Mouse (Mus musculus): Measurements from ENCODE around the gene Gtpbp1. TPM values are rescaled to one million over a fixed set of nuclear protein-coding genes. Genes with fewer than 3 reads are reported as not detected.

The Gtpbp1 gene
- 38.1 and 40.9 TPM in 2 replicates for polyA plus RNA-seq (2015; fragmentation: Nextera tagmentation; extraction: Ambion mirVana)

DNA sequence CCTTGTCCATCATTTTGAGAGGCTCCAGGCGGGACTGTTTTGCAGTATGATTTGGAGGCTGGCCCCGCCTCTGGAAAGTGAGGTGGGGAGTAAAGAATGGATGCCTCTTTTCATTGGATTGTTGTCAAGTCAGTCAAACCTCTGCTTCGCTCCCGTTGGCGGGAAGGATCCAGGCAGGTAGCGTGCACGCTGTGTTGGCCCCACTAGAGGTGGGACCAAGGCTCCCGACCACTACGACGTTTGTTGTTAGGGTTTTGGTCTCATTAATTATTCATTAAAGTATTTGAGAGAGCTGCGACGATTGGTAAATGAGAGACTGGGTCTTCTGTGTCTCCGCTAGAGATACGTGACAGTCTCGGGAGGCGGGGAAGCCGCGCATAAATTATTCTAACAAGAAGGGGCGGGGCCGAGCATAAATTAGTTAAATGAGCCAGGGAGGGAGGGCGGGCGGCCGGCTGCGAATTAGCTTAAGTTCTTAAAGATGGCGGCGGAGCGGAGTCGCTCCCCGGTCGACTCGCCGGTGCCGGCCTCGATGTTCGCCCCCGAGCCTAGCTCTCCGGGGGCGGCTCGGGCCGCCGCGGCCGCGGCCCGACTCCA lies at the start of gene Gtpbp1:
Gtpbp1 (plus strand) TSS at position 420 of the 597 bp plus-strand sequence.
- under 1% methylated on average over 45 of the region's 45 CpGs for WGBS
- peaks cover 55% of the 10 kb centered on the region for H3K4me1 ChIP-seq (replicated peaks)

DNA sequence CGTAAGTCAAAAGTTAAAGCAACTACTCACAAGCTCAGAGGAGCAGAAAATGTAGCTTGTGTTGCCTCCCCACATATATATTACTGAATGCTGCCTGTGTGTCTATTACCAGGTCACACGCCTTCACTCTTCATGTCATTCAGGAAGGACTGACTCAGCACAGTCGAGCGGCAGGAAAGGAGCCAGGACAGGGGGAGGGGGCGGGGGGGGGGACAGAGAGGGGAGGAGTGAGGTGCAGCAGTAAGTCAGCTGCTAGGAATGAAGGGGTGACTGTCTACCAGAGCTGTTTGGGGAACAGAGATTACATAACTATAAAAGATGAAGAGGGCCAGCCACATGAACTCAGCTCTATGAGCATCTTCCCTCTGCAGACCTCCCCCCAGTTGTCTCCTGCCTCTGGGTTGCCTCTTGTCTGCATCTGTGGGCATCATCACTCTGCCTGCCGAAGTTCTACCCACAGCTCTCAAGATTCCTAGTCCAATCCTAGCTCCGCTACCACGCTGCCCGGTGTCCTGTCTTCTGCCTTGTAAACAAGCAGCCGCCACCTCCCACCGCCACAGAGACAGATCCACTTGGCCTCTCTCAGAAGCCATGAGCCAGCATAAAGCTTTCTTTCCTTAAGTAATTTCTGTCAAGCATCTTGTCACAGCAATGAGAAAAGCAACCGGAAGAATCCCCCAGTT lies 49.4 kb upstream of the Gtpbp1 start:
- H3K9me3 ChIP-seq = no peaks in the 10 kb centered on the region
- 81% methylated on average over 11 of the region's 12 CpGs for WGBS
- H3K9ac ChIP-seq = no peak overlapping the region
- peaks cover 81% of the 10 kb centered on the region for H3K36me3 ChIP-seq
- no peaks in the 10 kb centered on the region for H3K27me3 ChIP-seq
- H3K4me3 ChIP-seq = no peak overlapping the region
- H3K27ac ChIP-seq (replicated peaks) = no peak overlapping the region
- H3K4me2 ChIP-seq = no peak overlapping the region
- no peaks in the 10 kb centered on the region for H3K4me1 ChIP-seq (replicated peaks)
- no peak for ATAC-seq (ENCODE audit: low read depth)

More for the DNA sequence above, at the start of gene Gtpbp1:
- peak within 1 kb of the TSS; percentile 88 for H3K4me3 ChIP-seq
- peak within 1 kb of the TSS; percentile 98 for H3K4me2 ChIP-seq
- peak within 1 kb of the TSS; percentile 89 for H3K9ac ChIP-seq
- H3K27me3 ChIP-seq = no peaks in the 10 kb centered on the region
- no peaks in the 10 kb centered on the region for H3K9me3 ChIP-seq
- no peaks in the 10 kb centered on the region for H3K36me3 ChIP-seq
- peak; percentile 97 for ATAC-seq (ENCODE audit: low read depth)
- H3K27ac ChIP-seq (replicated peaks) = peak within 1 kb of the TSS; percentile 94

DNA sequence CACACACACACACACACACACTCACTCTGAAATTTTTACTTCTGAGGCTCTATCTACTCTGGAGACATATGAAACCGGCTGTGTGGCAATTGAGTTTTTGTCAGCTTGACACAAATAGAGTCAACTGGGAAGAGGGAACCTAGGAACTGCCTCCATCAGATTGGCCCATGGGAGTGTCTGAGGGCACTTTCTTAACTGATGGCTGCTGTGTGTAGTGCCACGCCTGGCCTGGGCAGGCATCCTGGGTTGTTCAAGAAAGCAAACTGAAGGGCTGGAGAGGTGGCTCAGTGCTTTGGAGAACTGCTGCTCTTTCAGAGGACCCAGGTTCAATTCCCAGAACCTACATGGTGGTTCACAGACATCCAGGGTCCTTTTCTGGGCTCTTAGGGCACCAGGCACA lies 45.2 kb upstream of the Gtpbp1 start:
- H3K36me3 ChIP-seq = peaks cover 86% of the 10 kb centered on the region
- no peak overlapping the region for H3K9ac ChIP-seq
- ATAC-seq (ENCODE audit: low read depth) = no peak
- no peak overlapping the region for H3K4me2 ChIP-seq
- no peak overlapping the region for H3K4me3 ChIP-seq
- H3K27ac ChIP-seq (replicated peaks) = no peak overlapping the region
- no peaks in the 10 kb centered on the region for H3K27me3 ChIP-seq
- no peaks in the 10 kb centered on the region for H3K9me3 ChIP-seq
- WGBS = 86% methylated on average over 2 of the region's 2 CpGs
- no peaks in the 10 kb centered on the region for H3K4me1 ChIP-seq (replicated peaks)

DNA sequence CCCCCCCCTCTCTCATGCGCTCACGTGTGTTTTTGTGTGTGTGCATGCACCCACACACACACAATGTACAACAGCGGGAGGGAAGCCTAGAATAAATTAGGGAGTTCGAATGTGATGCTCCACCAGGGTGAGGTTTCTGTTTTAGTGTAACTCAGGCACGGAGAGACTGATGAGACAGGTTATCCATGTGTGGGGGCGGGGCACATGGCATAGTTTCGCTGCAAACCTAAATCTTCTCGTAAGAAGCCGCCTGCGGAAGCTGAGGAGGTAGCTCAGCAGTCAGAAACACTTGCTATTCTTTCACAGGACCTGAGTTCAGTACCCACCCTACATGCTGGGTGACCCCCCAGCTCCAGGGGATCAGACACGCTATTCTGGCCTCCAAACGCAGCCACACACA lies 42.5 kb upstream of the Gtpbp1 start:
- Histone ChIP-seq H3K9ac (no peak overlapping the region), H3K4me2 (no peak overlapping the region), H3K4me3 (no peak overlapping the region), H3K4me1 (replicated peaks) (no peaks in the 10 kb centered on the region), H3K27me3 (no peaks in the 10 kb centered on the region), H3K27ac (replicated peaks) (no peak overlapping the region), H3K36me3 (peaks cover 74% of the 10 kb centered on the region), H3K9me3 (no peaks in the 10 kb centered on the region)
- WGBS = 89% methylated on average over 12 of the region's 12 CpGs
- no peak for ATAC-seq (ENCODE audit: low read depth)

DNA sequence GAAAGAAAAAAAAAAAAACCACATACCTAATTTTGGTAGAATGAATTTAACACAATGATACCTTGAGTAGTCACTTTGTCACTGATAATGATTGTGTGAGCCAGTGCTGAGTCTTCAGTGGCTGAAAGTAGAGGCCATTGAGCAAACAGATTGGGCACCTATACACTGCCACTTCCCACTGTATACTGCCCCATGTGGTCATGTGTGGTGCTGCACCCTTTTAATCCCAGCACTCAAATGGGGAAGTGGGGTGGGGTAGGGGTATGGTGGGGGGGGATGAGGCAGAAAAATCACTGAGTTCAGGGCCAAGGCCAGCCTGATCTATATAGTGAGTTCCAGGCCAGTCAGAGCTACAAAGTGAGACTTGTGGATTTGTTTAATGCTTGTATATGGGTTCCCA lies 40.1 kb upstream of the Gtpbp1 start:
- Histone ChIP-seq H3K27me3 (no peaks in the 10 kb centered on the region), H3K4me1 (replicated peaks) (no peaks in the 10 kb centered on the region), H3K4me3 (no peak overlapping the region), H3K4me2 (no peak overlapping the region), H3K9ac (no peak overlapping the region), H3K27ac (replicated peaks) (no peak overlapping the region), H3K9me3 (no peaks in the 10 kb centered on the region), H3K36me3 (peaks cover 58% of the 10 kb centered on the region)
- no peak for ATAC-seq (ENCODE audit: low read depth)

DNA sequence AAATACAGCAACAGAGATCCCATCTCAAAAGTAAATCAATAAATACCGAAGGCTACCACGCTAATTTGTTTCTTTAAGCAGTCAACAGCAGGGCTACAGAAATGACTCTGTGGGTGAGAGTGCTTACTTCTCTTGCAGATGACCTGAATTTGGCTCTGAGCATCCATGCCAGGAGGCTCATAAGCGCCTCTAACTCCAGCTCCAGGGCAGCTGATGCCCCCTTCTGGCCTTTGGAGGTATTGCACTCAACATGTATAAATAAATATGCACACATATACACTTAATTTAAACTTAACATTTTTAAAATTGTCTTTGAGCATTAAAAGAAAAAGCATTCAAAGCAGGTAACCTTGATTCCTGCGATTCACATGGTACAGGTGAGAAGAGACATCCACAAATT lies 39.2 kb upstream of the Gtpbp1 start:
- H3K36me3 ChIP-seq = peaks cover 53% of the 10 kb centered on the region
- no peak overlapping the region for H3K27ac ChIP-seq (replicated peaks)
- ATAC-seq (ENCODE audit: low read depth) = no peak
- H3K4me1 ChIP-seq (replicated peaks) = peaks cover 6% of the 10 kb centered on the region
- H3K4me3 ChIP-seq = no peak overlapping the region
- WGBS = 76% methylated on average over 4 of the region's 4 CpGs
- H3K27me3 ChIP-seq = no peaks in the 10 kb centered on the region
- no peak overlapping the region for H3K4me2 ChIP-seq
- no peaks in the 10 kb centered on the region for H3K9me3 ChIP-seq
- no peak overlapping the region for H3K9ac ChIP-seq

DNA sequence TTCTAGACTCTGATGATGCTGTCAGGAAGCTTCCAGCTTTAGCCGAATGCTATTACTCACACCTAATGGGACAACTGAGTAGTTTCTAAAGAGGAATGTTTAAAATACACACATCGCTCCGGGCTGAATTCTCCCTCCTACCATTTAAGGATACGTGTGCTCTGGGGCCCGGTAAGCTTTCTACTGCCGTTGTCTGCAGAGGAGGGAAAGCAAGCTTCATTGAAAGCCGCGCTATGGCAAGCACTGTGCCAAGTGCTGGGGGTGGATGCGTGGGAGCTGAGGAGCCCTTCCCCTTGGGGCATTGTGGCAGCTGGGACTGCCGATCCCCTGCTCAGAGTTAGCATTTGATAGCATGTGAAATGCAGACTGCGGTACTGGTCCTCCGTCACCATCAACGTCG lies 34.2 kb upstream of the Gtpbp1 start:
- H3K9me3 ChIP-seq = no peaks in the 10 kb centered on the region
- no peak for ATAC-seq (ENCODE audit: low read depth)
- 77% methylated on average over 14 of the region's 14 CpGs for WGBS

DNA sequence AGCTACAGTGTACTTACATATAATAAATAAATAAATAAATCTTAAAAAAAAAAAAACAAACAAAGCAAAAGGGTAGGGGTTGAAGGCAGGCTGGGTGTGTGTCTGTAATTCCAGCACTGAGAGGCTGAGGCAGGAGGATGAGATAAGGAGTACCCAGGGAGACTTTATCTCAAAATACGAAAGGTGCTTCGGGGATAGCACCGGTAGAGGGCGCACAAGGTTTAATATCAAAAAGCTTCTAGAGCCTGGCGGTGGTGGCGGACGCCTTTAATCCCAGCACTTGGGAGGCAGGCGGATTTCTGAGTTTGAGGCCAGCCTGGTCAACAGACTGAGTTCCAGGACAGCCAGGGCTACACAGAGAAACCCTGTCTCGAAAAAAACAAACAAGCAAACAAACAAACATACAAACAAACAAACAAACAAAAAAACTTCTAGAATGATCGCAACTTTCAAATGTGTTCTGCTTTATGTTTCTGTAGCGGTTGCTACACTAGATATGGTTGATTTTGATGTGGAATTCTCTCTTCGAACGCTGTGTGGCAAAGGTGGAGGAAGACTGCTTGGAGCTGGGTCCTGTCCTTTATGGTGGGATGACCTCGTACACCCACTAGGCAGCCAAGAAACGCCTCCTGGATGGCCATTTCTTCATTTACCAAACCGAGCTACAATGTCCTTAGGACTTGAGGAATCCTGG lies 32.7 kb upstream of the Gtpbp1 start:
- H3K9me3 ChIP-seq = no peaks in the 10 kb centered on the region
- H3K27ac ChIP-seq (replicated peaks) = peak overlapping the region; percentile 97
- peak overlapping the region; percentile 85 for H3K4me2 ChIP-seq
- H3K36me3 ChIP-seq = peaks cover 19% of the 10 kb centered on the region
- peak overlapping the region; percentile 92 for H3K9ac ChIP-seq
- no peak; the same call in 1 of the 2 replicates for ATAC-seq (ENCODE audit: low read depth)
- H3K4me3 ChIP-seq = peak overlapping the region; percentile 96
- peaks cover 25% of the 10 kb centered on the region for H3K4me1 ChIP-seq (replicated peaks)
- WGBS = 4% methylated on average over 16 of the region's 16 CpGs
- no peaks in the 10 kb centered on the region for H3K27me3 ChIP-seq

More for the DNA sequence above, 34.2 kb upstream of the Gtpbp1 start:
- H3K27me3 ChIP-seq = no peaks in the 10 kb centered on the region
- 0 out of 2 replicates have a peak overlapping the region, but pooled peaks have one; percentile 5 for H3K27ac ChIP-seq (replicated peaks)
- peaks cover 25% of the 10 kb centered on the region for H3K4me1 ChIP-seq (replicated peaks)
- H3K9ac ChIP-seq = peak overlapping the region; percentile 34; the same call in 1 of the 2 replicates
- H3K4me2 ChIP-seq = no peak overlapping the region
- no peak overlapping the region for H3K4me3 ChIP-seq
- H3K36me3 ChIP-seq = peaks cover 13% of the 10 kb centered on the region

DNA sequence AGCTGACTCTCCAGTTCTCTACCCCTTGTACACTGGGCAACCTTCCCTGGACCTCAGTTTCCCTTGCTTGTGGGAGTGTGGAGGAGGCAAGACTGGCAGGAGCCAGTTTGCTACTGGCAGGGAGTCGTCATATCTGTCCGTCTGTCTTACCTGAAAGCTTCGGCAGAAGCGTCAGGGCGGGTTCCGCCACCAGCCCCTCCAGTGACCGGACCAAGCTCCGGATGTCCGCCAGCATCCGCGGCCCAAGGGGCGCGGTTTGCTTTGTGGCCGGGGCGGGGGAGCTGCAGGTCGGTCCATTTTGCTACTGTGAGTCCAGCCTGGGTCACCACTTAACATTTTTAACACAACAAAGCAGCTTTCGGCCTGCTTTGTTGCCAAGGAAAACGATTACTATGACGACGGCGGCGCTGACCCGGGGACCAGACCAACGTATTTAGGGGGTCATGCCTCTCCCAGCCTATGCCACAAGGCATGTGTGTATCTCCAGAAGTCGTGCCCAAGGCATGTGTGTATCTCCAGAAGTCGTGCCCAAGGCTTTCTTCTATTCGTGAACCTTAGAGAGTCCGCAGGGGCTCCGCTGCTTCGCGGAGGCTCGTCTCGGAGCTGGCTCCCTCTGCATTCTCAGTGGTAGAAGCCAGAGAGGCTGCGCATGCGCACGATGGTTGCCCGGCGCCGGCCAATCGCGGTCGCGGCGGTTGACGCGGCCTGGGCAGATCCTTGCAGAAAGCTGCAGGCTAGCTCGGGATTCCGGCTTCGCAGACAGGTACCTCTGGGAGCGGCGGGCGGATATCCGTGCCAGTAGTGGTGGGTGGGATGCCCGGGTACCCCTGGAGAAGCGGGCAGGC lies 31.9 kb upstream of the Gtpbp1 start, which contains the start of the genes Fam227a and Cby1:
Fam227a (minus strand) TSS at position 426 of the 845 bp plus-strand sequence.
Cby1 (plus strand) TSS at position 669 of the 845 bp plus-strand sequence.
- peak; percentile 81 for ATAC-seq (ENCODE audit: low read depth)
- WGBS = under 1% methylated on average over 55 of the region's 55 CpGs
- Histone ChIP-seq H3K9ac (peak within 1 kb of the TSS; percentile 92), H3K27me3 (no peaks in the 10 kb centered on the region), H3K27ac (replicated peaks) (peak within 1 kb of the TSS; percentile 97), H3K9me3 (no peaks in the 10 kb centered on the region), H3K4me3 (peak within 1 kb of the TSS; percentile 96), H3K4me1 (replicated peaks) (peaks cover 25% of the 10 kb centered on the region), H3K4me2 (peak within 1 kb of the TSS; percentile 85), H3K36me3 (peaks cover 25% of the 10 kb centered on the region)

DNA sequence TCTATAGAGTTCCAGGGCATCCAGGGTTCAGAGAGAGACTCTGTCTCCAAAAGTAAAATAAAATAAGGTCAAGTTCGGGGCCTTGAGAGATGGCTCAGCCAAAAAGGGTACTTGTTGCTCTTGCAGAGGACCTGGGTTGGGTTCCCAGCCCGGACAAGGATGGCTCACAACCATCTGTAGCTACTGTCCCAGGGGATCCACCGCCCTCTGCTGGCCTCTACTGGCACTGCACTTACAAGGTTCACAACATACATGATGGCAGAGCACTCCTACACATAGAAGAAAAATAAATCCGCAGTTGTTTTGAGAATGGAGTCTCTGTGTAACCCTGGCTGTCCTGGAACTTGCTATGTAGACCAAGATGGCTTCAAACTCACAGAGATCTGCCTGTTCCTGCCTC lies 28.8 kb upstream of the Gtpbp1 start:
- no peaks in the 10 kb centered on the region for H3K9me3 ChIP-seq

DNA sequence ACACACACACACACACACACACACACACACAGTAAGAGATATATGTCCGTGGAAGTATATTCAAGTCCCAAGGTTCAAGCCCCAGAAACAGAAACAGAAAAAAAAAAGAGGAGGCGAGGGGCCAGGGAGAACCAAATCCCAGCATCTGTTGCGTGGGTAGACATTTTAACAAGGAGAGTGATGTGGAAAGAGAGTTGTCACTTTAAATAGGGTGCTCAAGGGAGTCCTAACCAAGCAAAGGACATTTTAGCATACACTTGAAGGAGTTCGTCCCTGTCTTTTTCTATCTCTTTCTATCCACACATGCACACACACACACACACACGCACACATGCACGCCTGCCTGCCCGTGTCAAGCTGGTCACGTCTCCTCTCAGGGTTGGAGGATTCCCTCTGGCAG lies 26.0 kb upstream of the Gtpbp1 start:
- no peak overlapping the region for H3K4me2 ChIP-seq
- no peak for ATAC-seq (ENCODE audit: low read depth)
- no peak overlapping the region for H3K27ac ChIP-seq (replicated peaks)
- WGBS = 89% methylated on average over 8 of the region's 8 CpGs
- H3K9ac ChIP-seq = no peak overlapping the region
- peaks cover 5% of the 10 kb centered on the region for H3K4me1 ChIP-seq (replicated peaks)
- H3K9me3 ChIP-seq = no peaks in the 10 kb centered on the region
- no peak overlapping the region for H3K4me3 ChIP-seq
- H3K36me3 ChIP-seq = peaks cover 49% of the 10 kb centered on the region
- H3K27me3 ChIP-seq = no peaks in the 10 kb centered on the region

More for the DNA sequence above, 28.8 kb upstream of the Gtpbp1 start:
- H3K4me3 ChIP-seq = no peak overlapping the region
- H3K9ac ChIP-seq = no peak overlapping the region
- H3K27ac ChIP-seq (replicated peaks) = no peak overlapping the region
- no peak for ATAC-seq (ENCODE audit: low read depth)
- WGBS = 67% methylated on average over 4 of the region's 4 CpGs
- peaks cover 40% of the 10 kb centered on the region for H3K36me3 ChIP-seq
- H3K4me1 ChIP-seq (replicated peaks) = peaks cover 15% of the 10 kb centered on the region
- no peaks in the 10 kb centered on the region for H3K27me3 ChIP-seq
- H3K4me2 ChIP-seq = no peak overlapping the region
